Mouse (Mus musculus) heart, postnatal 10 days (tissue): ENCODE measurements around the gene Cul1. TPM values are rescaled to one million over a fixed set of nuclear protein-coding genes. Genes with fewer than 3 reads are reported as not detected.
"Not testable (repeated sequence)": the region's sequence is repeated elsewhere in the genome, so short reads cannot be mapped to it uniquely, and the experiment has no call there.

Experiments
- DNase-seq, 2 experiments: peaks; one replicate each; pipeline ENCODE4 v3.0.0; 2021
- intact Hi-C: fragments of 180-260 bp; cut with DNase I; formaldehyde crosslinking; loops from one replicate; pipeline ENCODE4 v1.15.1; 2025
- total RNA-seq, 2 experiments: library from RNA; stranded (reverse); gene quantifications; 2 replicates each; pipeline ENCODE4 v1.2.3; 2021

Gene Cul1
- 10 to 100 TPM; 77.6 to 80.3 TPM for total RNA-seq

GRCm38 (mm10) chr6:47453098-47453497, at the start of gene Cul1:
TSS of gene Cul1 (plus strand) at chr6:47453398.
- no peak for DNase-seq
- intact Hi-C loops = loop anchor here (5.0 kb wide), 2 partner anchors 136 to 144 kb away; partner anchors contain the start of gene Ezh2

GRCm38 (mm10) chr6:47404419-47405382, 48.5 kb upstream of the Cul1 start:
- DNase-seq = peak; percentile 19 to 38
- intact Hi-C loops = no loop called here

GRCm38 (mm10) chr6:47412886-47413606, 40.2 kb upstream of the Cul1 start:
- no peak for DNase-seq
- intact Hi-C loops = no loop called here

GRCm38 (mm10) chr6:47413656-47414055, 39.5 kb upstream of the Cul1 start:
- DNase-seq = no peak
- intact Hi-C loops = no loop called here

- DNase-seq = no peak
- intact Hi-C loops = no loop called here
Observed at GRCm38 (mm10) chr6:47418691-47419090, 34.5 kb upstream of the Cul1 start.

GRCm38 (mm10) chr6:47420156-47420555, 33.0 kb upstream of the Cul1 start:
- DNase-seq = no peak
- intact Hi-C loops = no loop called here

- no peak for DNase-seq
- intact Hi-C loops = no loop called here
Observed at GRCm38 (mm10) chr6:47421221-47421620, 32.0 kb upstream of the Cul1 start.

GRCm38 (mm10) chr6:47426136-47426535, 27.1 kb upstream of the Cul1 start:
- no peak for DNase-seq
- intact Hi-C loops = no loop called here

- DNase-seq, intact Hi-C loops: not testable (repeated sequence)
Observed at GRCm38 (mm10) chr6:47426556-47426955, 26.6 kb upstream of the Cul1 start.

GRCm38 (mm10) chr6:47432795-47433194, 20.4 kb upstream of the Cul1 start:
- DNase-seq, intact Hi-C loops: not testable (repeated sequence)

- intact Hi-C loops = no loop called here
- no peak for DNase-seq
Observed at GRCm38 (mm10) chr6:47440080-47440479, 13.1 kb upstream of the Cul1 start.

GRCm38 (mm10) chr6:47447658-47448057, 5.5 kb upstream of the Cul1 start:
- intact Hi-C loops = no loop called here

GRCm38 (mm10) chr6:47453522-47454130, 428 bp downstream of the Cul1 start:
- DNase-seq = peak; percentile 79 to 81

More at GRCm38 (mm10) chr6:47447658-47448057, 5.5 kb upstream of the Cul1 start:
- no peak for DNase-seq

GRCm38 (mm10) chr6:47454131-47454574, 955 bp downstream of the Cul1 start:
- intact Hi-C loops = loop anchor here (5.0 kb wide), 2 partner anchors 137 to 143 kb away; partner anchors contain the start of gene Ezh2
- DNase-seq = peak; percentile 84 to 88

More at GRCm38 (mm10) chr6:47453522-47454130, 428 bp downstream of the Cul1 start:
- intact Hi-C loops = loop anchor here (5.0 kb wide), 2 partner anchors 136 to 144 kb away; partner anchors contain the start of gene Ezh2

GRCm38 (mm10) chr6:47454575-47455571, 1.7 kb downstream of the Cul1 start:
- intact Hi-C loops = loop anchor here (5.0 kb wide), 3 partner anchors 67 to 142 kb away; partner anchors contain the start of gene Ezh2
- DNase-seq = peak; percentile 74 to 80

- intact Hi-C loops = loop anchor here (5.0 kb wide), 1 partner anchor 66 kb away; no protein-coding TSS in a partner anchor
- no peak for DNase-seq
Observed at GRCm38 (mm10) chr6:47455843-47456242, 2.6 kb downstream of the Cul1 start.

- intact Hi-C loops = loop anchor here (5.0 kb wide), 1 partner anchor 65 kb away; no protein-coding TSS in a partner anchor
- no peak for DNase-seq
Observed at GRCm38 (mm10) chr6:47456853-47457252, 3.7 kb downstream of the Cul1 start.

GRCm38 (mm10) chr6:47465400-47465799, 12.2 kb downstream of the Cul1 start:
- no peak for DNase-seq
- intact Hi-C loops = no loop called here

GRCm38 (mm10) chr6:47466488-47466887, 13.3 kb downstream of the Cul1 start:
- no peak for DNase-seq
- intact Hi-C loops = no loop called here
